ENCODE assay signal across 9 mouse cellular contexts in the genomic region with DNA sequence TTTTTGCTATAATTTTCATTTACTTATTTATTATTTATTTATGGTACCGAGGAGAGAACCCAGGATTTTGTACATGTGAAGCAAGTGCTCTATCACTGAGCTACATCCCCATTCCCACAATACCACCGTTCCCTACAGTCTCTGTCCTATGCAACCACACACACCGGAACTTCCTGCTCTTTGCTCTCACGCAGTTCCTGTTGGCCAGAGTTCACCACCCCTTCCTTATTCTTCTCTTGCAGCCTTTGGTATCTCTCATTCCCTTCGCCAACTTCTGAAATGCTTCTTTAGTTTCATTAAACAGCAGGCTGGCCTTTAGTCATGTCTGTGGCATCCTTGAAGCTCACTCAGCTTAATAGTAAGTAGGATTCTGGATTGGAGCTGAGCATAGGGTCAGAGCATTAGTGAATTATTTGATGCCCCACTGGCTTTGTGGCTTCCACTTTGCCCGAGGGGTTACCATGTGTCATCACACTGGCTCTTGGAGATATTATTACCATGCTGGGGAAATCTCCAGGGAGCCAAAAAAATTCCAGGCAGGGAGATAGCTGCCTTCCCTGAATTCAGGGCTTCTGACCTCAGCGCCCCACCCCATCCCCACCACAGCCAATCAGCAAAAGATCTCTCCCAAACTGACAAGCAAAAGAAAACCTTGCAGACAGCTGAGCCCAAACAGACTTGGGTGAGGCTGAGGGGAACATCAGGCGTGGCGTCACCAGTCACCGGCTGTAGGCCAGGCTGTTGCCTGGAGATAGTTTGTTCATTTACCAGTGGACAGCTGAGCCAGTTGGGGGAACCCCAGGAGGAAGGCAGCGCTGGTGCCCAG. TPM values are rescaled to one million over a fixed set of nuclear protein-coding genes. Genes with fewer than 3 reads are reported as not detected.
DNase-seq lines count a peak whose midpoint lies in the region; ATAC-seq and TF ChIP-seq lines count a peak whose summit lies in the region.
"Had no signal": no experiment of that assay in that cellular context is flagged by ENCODE, and none has a peak within 500 bp of the region (broad histone marks: within the 10 kb centered on the region; RNA-seq: fewer than 3 reads in every experiment).

No protein-coding gene starts in this region.

- no peak overlapping the region for H3K4me3 ChIP-seq in heart, embryonic 11.5 days (ENCODE audit: low read depth, low read length)
- H3K4me3 ChIP-seq in lung, postnatal 0 days (ENCODE audit: low read depth, low read length): no peak overlapping the region
- no peak overlapping the region for H3K4me3 ChIP-seq in forebrain, embryonic 10.5 days
- H3K4me3 ChIP-seq in forebrain, postnatal 0 days (ENCODE audit: low read depth, low read length): no peak overlapping the region
- H3K4me3 ChIP-seq: erythroblast, embryonic 14.5 days had no signal

- H3K9ac ChIP-seq in heart, embryonic 11.5 days (ENCODE audit: low read depth, low read length): no peak overlapping the region; the same call in 1 of the 2 replicates
- H3K9ac ChIP-seq in lung, postnatal 0 days (replicated peaks; ENCODE audit: low read depth): no peak overlapping the region
- H3K9ac ChIP-seq in forebrain, postnatal 0 days: no peak overlapping the region

- H3K9me3 ChIP-seq in heart, embryonic 11.5 days (replicated peaks; ENCODE audit: control insufficient read depth, low read length): peaks cover 6% of the 10 kb centered on the region
- 0 out of 2 replicates have a peak, but pooled peaks cover 6% of the 10 kb centered on the region for H3K9me3 ChIP-seq in lung, postnatal 0 days (ENCODE audit: low read length)
- no peaks in the 10 kb centered on the region for H3K9me3 ChIP-seq in forebrain, embryonic 10.5 days
- H3K9me3 ChIP-seq in forebrain, postnatal 0 days (ENCODE audit: low read length): peaks cover 9% of the 10 kb centered on the region; the same call in 1 of the 2 replicates

- no peak overlapping the region for H3K4me2 ChIP-seq in heart, embryonic 11.5 days
- H3K4me2 ChIP-seq in lung, postnatal 0 days (replicated peaks; ENCODE audit: low read depth, low read length): no peak overlapping the region
- H3K4me2 ChIP-seq in forebrain, postnatal 0 days (ENCODE audit: low read depth): no peak overlapping the region

- no peak for ATAC-seq in heart, embryonic 11.5 days (replicated peaks; ENCODE audit: insufficient number of reproducible peaks, low FRiP score, low TSS enrichment)
- ATAC-seq in lung, postnatal 0 days: peak; percentile 87
- no peak for ATAC-seq in forebrain, postnatal 0 days

- TF ChIP-seq CTCF in lung, postnatal 0 days (IDR thresholded peaks at IDR 0.05): no peak
- TF ChIP-seq CTCF in forebrain, postnatal 0 days (IDR thresholded peaks at IDR 0.05; ENCODE audit: low read depth): no peak

- DNase-seq in adrenal gland, postnatal 14 days: peak; percentile 29
- DNase-seq in adrenal gland, postnatal 36 days: no peak
- peak; percentile 83 for DNase-seq in MN1 (ENCODE audit: low spot score)
- peak; percentile 82 for DNase-seq in lung, postnatal 0 days (ENCODE audit: low spot score)
- no peak for DNase-seq in forebrain, embryonic 10.5 days (ENCODE audit: extremely low spot score, low spot score)
- no peak for DNase-seq in layer of hippocampus, adult 9-10 months (ENCODE audit: low spot score)
- no peak for DNase-seq in forebrain, postnatal 0 days

- H3K4me1 ChIP-seq in heart, embryonic 11.5 days (ENCODE audit: control insufficient read depth, insufficient read depth, low read length): 0 out of 2 replicates have a peak, but pooled peaks cover 4% of the 10 kb centered on the region
- no peaks in the 10 kb centered on the region for H3K4me1 ChIP-seq in lung, postnatal 0 days (ENCODE audit: insufficient read depth, low read depth, low read length)
- H3K4me1 ChIP-seq in forebrain, embryonic 10.5 days: peaks cover 7% of the 10 kb centered on the region; the same call in 1 of the 2 replicates
- no peaks in the 10 kb centered on the region for H3K4me1 ChIP-seq in forebrain, postnatal 0 days (ENCODE audit: insufficient read depth)

- no peak for TF ChIP-seq EP300 in lung, postnatal 0 days (IDR thresholded peaks at IDR 0.05)

- H3K36me3 ChIP-seq in heart, embryonic 11.5 days (ENCODE audit: control insufficient read depth, insufficient read depth, low read length): no peaks in the 10 kb centered on the region
- H3K36me3 ChIP-seq in lung, postnatal 0 days (ENCODE audit: insufficient read depth, low read length): no peaks in the 10 kb centered on the region
- no peaks in the 10 kb centered on the region for H3K36me3 ChIP-seq in forebrain, embryonic 10.5 days (replicated peaks)
- no peaks in the 10 kb centered on the region for H3K36me3 ChIP-seq in forebrain, postnatal 0 days (ENCODE audit: insufficient read depth)

- 40% methylated on average over 11 of the region's 11 CpGs for WGBS in heart, embryonic 11.5 days (ENCODE audit: insufficient replicate concordance)
- 49% methylated on average over 11 of the region's 11 CpGs for WGBS in lung, postnatal 0 days
- 74% methylated on average over 11 of the region's 11 CpGs for WGBS in forebrain, embryonic 10.5 days
- 76% methylated on average over 11 of the region's 11 CpGs for WGBS in forebrain, postnatal 0 days

- H3K27me3 ChIP-seq in heart, embryonic 11.5 days (ENCODE audit: control insufficient read depth, insufficient read depth, low read length): no peaks in the 10 kb centered on the region
- no peaks in the 10 kb centered on the region for H3K27me3 ChIP-seq in lung, postnatal 0 days (replicated peaks; ENCODE audit: insufficient read depth, low read length)
- H3K27me3 ChIP-seq in forebrain, embryonic 10.5 days (ENCODE audit: poor library complexity, severe bottlenecking): 0 out of 2 replicates have a peak, but pooled peaks cover 8% of the 10 kb centered on the region
- H3K27me3 ChIP-seq in forebrain, postnatal 0 days (ENCODE audit: insufficient read depth, low read length): no peaks in the 10 kb centered on the region

- H3K27ac ChIP-seq in heart, embryonic 11.5 days (ENCODE audit: low read depth, low read length): 0 out of 2 replicates have a peak overlapping the region, but pooled peaks have one; percentile 10
- peak overlapping the region; percentile 33; the same call in 1 of the 2 replicates for H3K27ac ChIP-seq in lung, postnatal 0 days (ENCODE audit: low read length)
- H3K27ac ChIP-seq in forebrain, embryonic 10.5 days: no peak overlapping the region
- H3K27ac ChIP-seq in forebrain, postnatal 0 days (ENCODE audit: low read depth, low read length): no peak overlapping the region

RNA-seq across cellular contexts. Expression of gene Fos, which starts 23.8 kb away (rescaled TPM):
- total RNA-seq in adrenal gland, postnatal 14 days (2021): 11.8 and 39.6 TPM in 2 replicates
- total RNA-seq in adrenal gland, postnatal 36 days (2021): 10 to 100 TPM in 1 of 2 experiments, 1 to 10 TPM in 1; 8.4 to 18.8 TPM
- 4.5 and 6.3 TPM in 2 replicates for polyA plus RNA-seq in heart, embryonic 11.5 days (2014; fragmentation: Nextera tagmentation; extraction: Ambion mirVana)
- 30.8 and 33.8 TPM in 2 replicates for polyA plus RNA-seq in lung, postnatal 0 days (2015; fragmentation: Nextera tagmentation; extraction: Ambion mirVana)
- 0.34 and 1.2 TPM in 2 replicates for polyA plus RNA-seq in forebrain, embryonic 10.5 days (2016; fragmentation: Nextera tagmentation; extraction: Ambion mirVana)
- total RNA-seq in forebrain, postnatal 0 days (2014; rRNA removed): 14.2 and 18.0 TPM in 2 replicates
- polyA plus RNA-seq in forebrain, postnatal 0 days (2015; fragmentation: Nextera tagmentation; extraction: Ambion mirVana): 9.3 and 9.6 TPM in 2 replicates

Comparison
In these comparisons a context has a peak if more than half of its experiments do, and no peak if none do; other contexts are left out.
1. DNase-seq: peak in adrenal gland, postnatal 14 days (single experiment), MN1 (single experiment) and lung, postnatal 0 days (single experiment); none in adrenal gland, postnatal 36 days (0 of 2), forebrain, embryonic 10.5 days (single experiment), layer of hippocampus, adult 9-10 months (single experiment) and forebrain, postnatal 0 days (single experiment).
2. H3K27ac ChIP-seq: peak in heart, embryonic 11.5 days (single experiment) and lung, postnatal 0 days (single experiment); none in forebrain, embryonic 10.5 days (single experiment) and forebrain, postnatal 0 days (single experiment).